Mouse (Mus musculus) megakaryocyte-erythroid progenitor cell, adult 5-6 weeks (primary cell): ENCODE data around the gene Prr12. TPM values are rescaled to one million over a fixed set of nuclear protein-coding genes. Genes with fewer than 3 reads are reported as not detected.

Experiments used
- ATAC-seq: replicated peaks from 2 replicates; pipeline ENCODE4 v1.8.0; 2016; ENCODE audit warnings: mild to moderate bottlenecking, inconsistent platforms; ENCODE audit not compliant: severe bottlenecking, poor library complexity, low FRiP score, low TSS enrichment
- total RNA-seq, 2 experiments: library from RNA; stranded (forward) in 1 of 2; stranded (reverse) in 1 of 2; fragments of 200-1000, 215-1000 nt in 1 of 2; fragments of >200 nt in 1 of 2; fragmentation: Nextera tagmentation in 1 of 2; gene quantifications; 2 replicates each; pipeline ENCODE4 v1.2.3; 2014 to 2017

Prr12 gene
- total RNA-seq, 2 experiments from 2014 or later, result 1.9 to 26.6 TPM

DNA sequence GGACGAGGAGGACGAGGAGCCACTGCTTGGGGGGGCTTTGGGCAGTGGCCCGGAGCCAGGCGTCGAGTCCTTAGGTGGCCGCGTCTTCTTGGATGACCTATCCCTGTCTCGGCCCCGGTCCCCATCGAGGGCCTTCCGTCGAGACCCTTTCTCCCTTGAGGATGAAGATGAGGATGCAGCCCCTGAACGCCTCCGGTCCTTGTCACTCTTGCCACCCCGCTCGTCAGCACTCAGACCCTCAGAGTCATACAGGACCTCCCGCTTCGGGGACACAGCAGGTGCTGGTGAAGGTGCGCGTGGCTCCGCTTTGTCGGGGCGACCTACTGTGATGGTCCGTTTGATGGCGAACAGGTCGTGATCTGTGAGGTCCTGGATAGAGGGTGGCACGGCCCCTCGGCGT is 45.5 kb downstream of the Prr12 start:
- no peak for ATAC-seq

DNA sequence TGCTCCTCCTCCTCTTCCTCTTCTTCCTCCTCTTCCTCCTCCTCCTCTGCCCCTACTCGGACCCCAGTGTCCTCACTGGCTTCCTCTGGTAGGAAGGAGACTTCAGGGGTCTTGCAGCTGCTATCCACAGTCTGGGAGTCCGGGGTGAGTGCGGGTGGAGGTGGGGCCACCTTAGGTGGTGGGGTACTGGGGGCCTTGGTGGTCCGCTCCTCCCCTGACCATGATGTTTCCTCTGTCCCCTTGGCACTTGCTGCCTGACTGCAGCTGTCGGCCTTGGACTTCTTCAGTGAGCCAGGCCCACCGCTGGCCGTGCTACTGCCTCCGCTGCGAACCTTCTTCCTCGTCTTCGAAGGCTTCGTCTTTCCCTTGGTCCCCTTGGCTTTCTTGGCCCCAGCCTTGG is 46.2 kb downstream of the Prr12 start:
- ATAC-seq, result no peak

DNA sequence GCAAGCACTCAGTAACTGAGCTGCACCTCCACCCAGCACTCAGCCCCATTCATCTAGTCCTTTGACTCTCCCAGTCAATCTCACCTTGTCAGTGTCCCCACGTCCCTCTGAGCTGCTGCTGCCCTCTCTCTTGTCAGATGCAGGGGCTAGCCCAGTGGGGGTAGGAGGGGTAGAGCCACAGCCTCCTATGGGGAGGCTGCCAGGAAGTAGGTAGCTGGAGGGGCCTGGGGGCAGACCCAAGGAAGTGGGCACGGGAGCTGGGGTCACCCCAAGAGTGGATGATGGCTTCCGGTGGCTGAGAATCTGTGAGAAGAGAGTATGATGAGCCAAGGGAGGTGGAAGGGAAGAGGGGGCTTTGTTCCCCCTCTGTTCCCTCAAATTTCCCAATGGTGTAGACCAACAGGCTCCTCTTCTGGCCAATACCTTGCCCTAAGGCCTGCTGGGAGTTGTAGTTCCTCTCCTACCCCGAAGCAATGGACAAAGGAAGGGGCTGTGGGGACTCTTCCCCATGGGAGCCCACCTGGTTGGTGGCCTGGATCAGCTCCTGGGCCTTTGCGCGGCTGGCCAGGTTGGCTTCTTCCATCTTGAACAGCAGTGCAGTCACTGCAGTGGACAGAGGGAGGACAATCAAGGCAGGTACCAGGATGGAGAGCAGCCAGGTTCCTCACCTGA is 47.2 kb downstream of the Prr12 start:
- no peak for ATAC-seq

DNA sequence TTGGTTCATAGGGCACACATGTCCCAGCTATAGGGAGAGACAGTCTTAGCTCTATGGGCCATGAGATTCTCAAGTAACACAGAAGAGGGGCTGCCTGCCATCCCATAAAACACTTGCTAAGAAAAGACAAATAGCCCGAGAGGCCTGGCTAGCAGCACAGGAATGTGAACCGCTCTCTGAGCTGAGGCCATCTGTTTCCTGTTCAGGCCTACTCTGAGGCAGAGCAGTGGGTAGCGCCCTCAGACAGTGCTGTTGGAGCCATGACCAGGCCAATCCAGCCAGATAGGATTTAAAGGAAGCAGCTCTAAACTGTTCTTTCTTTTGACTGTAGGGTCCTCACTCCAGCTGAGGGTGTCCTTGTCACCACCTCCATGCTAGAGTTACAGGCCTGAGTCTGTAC is 48.1 kb downstream of the Prr12 start:
- ATAC-seq, result no peak

DNA sequence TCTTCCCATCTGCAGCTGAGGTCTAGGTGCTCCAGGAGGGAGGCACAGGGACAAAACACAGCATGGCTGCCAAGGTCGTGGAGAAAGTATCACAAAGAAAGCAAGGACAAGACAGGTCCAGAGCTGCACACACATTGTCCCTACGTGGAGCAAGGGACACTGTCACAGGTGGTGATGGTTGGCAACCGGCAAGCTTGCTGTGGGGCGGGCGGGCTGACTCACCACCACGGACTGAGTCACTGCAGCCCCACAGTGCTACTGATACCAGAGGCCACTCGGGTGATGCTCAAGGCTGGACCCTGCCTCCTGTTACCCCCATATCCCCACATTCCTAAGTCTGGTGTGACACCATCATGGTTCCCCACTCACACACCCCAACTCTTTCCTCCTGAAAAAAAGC is 50.2 kb downstream of the Prr12 start:
- ATAC-seq, result no peak

DNA sequence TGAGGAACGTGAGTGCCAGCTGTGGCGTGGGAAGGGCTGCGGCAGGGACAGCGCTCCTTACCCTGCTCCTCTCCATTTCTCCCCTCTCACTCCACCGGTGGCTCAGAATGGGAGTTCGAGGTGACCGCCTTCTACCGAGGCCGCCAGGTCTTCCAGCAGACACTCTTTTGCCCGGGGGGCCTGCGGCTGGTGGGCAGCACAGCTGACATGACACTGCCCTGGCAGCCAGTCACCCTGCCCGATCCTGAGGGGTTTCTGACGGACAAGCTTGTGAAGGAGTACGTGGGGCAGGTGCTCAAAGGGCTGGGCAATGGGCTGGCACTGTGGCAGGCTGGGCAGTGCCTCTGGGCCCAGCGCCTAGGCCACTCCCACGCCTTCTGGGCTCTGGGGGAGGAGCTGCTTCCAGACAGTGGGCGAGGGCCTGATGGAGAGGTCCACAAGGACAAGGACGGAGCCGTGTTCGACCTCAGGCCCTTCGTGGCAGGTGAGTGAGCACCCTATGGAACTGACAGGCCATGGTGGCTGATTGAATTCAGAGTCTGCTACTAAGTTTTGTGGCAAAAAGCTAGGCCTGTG is 52.1 kb downstream of the Prr12 start:
- no peak for ATAC-seq

DNA sequence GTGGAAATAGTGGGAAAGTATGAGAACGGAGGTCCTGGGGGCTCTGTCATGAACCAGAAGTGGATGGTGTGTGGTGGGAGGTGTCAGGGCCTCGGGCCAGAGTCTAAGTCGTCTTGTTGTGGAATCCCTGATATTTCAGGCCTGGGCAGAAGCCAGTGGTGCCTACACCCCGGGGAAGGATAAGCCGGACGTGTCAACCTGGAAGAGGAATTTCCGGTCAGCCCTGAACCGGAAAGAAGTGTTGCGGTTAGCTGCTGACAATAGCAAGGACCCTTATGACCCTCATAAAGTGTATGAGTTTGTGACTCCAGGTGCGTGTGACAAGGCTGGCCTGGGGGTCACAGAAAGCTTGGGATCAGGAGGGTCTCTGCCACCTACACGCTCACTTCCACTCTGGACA is 52.9 kb downstream of the Prr12 start:
- ATAC-seq, result no peak

DNA sequence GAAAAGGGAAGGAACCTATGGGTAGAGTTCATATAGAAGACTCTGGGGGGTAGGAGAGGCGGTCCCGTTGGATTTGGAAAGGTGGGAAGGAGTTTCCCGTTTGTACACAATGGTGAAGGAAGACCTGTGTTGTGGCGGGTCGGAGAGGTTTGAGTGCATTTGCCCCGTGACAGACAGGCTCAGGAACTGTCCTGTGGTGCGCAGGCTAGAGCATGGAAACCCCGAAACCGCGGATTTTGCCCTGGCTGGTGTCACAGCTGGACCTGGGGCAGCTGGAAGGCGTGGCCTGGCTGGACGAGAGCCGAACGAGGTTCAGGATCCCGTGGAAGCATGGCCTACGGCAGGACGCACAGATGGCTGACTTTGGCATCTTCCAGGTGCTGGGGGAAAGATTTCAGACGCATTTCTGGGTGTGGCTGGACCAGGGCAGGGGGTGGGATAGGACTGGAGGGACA is 54.2 kb downstream of the Prr12 start, which contains the start of gene Bcl2l12:
Bcl2l12 (minus strand) TSS at position 212 of the 455 bp plus-strand sequence.
- peak; percentile 18; the same call in 1 of the 2 replicates for ATAC-seq

DNA sequence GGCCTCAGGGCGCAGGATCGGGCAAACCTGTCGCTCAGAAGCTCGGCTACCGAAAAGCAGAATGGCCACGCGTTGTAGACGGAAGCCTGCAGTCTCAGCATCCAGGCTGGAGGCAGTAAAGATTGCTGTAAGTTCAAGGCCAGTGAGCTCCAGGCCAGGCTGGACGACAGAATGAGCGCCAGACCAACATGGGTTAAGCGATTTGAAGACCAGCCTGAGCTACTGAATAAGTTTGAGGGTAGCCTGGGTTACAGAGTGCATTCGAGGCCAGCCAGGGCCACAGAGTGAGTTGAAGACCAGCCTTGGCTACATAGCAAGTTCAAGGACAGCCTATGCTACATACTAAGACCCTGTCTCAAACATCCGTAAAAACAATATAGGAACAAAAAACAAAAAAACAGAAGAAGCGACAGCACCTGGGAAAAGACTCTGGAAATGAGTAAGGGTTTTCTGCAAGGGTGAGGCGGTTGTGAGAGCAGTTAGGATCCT is 54.7 kb downstream of the Prr12 start:
- ATAC-seq, result no peak

DNA sequence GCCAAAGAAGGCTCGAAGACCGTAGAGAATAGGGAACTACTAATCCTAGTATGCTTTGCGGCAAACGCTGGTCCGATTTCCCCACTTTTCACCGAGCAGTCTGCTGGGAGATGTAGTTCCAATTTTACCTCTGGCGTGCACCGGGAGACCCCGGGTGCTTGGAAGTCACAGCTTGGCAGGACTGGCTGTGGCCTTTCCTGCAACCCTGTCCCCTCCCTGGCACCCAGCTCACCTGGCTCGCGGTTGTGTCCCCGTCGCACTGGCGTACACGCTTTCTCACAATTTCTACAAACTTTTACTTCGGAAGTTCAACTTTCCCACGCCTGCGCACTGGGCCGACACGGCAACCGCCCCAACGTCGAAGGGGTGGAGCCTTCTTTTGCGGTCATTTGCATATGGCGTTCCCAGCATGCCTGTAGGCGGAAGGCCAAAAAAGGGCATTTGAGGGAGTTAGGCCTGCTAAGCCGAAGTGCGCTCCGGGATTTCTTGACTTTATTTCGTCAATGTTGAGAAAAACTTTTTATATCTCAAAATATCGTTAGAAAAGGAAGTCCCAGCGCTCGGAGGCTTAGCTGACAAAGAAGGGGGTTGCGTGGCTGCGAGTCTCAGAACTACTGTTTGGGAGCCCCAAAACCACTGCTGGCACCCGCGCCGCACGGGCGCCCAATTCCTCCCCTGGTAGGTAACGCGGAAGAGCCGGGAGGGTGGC is 55.3 kb downstream of the Prr12 start, which contains the start of gene Irf3:
Irf3 (plus strand) TSS at position 418 of the 709 bp plus-strand sequence.
- peak; percentile 91 for ATAC-seq

DNA sequence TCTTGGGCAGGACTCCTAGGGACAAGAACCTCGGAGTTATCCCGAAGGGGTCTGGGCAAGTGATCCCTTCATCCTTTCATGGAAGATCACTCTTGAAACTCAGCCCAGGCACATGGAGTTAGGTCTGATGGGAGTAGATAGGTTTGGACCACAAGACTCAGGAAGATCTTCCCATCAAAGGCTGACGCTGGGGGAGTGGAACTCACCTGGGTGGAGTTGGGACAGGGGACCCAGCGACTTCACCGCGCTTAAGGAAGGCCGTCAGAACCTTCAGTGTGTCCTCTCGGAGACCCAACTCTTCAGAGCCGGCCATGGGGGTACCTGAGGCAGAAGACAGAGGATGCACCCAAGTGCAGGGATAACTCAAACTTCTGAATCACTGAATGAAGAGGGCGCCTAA is 56.0 kb downstream of the Prr12 start:
- no peak for ATAC-seq

DNA sequence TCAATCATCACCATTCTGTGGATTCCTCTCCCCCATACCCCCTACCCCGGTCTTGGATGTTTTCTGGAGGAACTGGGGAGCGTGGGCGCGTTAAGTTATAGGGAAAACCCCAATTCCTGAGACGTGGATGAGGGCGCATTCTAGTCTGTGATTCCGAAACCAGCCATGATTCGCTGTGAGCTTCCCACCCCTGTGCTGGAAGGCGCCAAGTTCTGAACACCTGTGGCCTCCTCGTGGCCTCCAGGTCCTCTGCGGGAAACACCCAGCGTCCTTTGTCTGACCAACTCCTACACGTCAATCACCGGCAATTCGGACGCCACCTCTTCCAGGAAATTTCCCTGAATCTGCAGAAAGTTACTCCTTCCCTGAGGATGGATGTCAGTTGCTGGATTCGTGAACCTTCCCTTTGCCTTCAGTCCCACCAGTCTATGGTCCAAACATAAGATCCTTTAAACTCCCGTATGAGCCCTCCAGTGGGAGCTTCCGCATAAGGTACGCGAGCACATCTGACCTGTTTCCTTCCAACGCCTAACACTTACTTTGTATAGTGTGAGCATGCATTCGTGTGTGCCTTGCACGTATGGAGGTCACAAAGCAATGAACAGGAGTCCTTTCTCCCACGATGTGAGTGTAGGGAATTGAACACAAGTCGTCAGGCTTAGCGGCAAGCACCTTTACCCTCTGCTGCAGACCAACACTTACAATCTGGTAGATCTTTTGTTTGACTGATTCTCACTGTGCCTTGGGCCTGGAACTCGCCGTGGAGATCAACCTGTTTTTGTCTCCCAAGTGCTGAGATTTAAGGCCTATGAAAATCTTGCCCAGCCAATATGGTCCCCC is 65.6 kb downstream of the Prr12 start:
- ATAC-seq, result peak; percentile 22

DNA sequence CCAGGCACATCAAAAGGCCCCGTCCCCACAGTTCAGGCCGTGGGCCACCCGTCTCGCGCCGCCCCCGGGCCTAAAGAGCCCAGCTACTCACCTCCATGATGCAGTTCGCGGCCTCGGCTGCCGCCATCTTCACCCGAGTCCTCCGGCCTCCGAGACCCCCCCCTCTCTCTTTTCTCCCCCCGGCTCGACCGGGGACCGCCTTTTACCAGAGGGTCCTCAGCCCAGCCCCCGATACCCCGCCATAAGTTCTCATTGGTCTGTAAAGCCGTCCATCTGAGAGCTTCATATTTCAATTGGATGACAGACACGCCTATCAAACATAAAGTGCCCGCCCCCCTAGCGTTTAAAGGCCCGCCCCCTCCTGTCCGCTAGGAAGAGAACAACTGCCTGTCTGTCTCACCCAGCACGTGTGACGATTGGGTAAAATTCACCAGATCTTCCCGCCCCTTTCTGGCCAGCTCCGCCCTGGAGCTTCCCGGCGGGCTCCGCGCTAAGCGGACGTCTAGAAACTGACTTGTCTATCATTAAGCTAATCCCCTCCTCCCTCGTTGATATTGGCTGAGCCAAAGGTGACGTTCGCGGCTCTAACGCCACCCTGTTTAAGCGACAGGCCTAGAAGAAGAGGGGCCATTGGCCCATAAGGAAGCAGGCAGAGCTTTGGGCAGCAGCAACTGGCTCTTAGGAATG is 66.3 kb downstream of the Prr12 start, which contains the start of gene Prmt1:
Prmt1 (minus strand) TSS at position 377 of the 687 bp plus-strand sequence.
- ATAC-seq, result peak; percentile 89

DNA sequence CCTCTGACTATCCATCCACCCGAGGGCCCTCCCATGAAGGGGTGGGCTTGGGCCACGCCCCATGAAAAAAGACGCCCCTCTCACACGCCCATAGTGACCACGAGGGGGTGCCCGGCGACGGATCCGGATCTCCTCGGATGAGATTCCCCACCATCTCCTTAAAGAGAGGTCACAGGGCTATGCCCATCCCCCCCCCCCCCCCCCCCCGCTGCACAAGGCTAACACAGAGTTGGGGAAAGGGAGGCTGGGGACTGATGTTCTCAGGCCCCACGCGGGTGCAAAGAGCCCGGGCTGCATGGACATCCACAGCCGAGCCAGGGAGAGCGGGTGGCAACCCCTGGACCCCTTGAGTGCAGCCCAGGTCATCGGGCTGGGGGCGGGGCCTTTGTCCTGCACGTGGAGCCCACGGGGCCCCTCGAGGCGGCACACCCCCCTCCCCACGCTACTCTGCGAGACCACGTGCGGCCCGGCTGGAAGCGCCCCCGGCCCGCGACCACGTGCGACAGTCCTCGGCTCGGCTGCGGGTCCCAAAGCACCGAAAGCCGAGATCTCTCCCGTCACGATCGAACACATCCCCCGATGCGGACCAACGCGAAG is 67.0 kb downstream of the Prr12 start:
- ATAC-seq, result no peak

DNA sequence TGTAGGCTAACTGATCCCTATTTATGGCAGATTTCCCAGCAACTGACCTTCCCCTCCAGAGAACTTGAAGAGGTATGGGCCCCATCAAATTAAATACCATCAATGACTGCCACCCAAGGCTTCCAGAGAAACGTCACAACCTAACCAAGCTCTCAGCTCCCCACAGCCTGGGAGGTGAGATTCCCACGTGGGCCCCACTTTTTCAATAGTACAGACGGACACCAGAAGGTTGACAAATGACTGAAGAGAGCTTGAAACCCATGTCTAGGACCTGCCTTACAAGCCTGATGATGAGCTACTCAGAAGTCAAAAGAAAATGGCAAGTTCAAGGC is 67.9 kb downstream of the Prr12 start:
- no peak for ATAC-seq

DNA sequence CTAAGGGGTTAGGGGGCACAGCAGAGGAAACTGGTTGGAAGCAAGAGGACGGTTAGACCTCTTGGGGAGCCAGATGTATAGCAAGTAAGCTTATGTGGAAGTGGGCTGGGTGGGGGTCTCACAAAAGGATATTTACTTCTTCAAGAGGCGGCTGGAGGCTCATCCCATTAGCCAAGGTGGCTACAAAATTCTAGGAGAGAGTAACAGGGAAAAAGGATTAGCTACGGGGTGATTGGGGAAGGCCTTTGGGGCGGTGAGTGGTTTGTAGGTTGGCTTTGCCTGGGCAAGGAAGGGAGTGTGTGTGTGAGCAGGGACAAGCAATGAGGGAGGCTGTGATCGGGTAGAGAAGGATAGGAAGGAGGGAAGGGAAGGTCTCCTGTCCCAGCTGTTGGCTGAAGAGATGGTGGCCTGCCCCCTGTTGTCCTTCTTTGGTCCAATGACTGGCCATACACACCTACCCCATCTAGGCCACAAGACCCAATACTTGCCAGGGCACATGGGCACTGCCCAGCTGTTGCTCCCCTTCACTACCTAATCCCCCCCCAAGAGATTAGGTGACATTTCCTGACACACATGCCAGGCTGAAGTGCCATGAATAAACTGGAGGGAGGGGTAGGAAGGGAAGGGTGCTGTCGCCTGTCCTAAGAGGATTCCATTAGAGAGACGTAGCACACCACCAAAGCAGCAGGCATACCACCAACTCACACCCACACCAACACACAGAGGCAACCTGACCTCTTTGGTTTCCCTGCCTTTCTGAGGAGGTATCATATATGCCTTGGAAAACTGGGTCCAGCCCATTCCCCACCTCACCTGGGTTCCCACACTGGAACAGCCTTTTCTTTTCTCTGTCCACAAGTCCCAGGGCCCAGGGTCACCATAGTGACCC is 68.5 kb downstream of the Prr12 start:
- no peak for ATAC-seq

DNA sequence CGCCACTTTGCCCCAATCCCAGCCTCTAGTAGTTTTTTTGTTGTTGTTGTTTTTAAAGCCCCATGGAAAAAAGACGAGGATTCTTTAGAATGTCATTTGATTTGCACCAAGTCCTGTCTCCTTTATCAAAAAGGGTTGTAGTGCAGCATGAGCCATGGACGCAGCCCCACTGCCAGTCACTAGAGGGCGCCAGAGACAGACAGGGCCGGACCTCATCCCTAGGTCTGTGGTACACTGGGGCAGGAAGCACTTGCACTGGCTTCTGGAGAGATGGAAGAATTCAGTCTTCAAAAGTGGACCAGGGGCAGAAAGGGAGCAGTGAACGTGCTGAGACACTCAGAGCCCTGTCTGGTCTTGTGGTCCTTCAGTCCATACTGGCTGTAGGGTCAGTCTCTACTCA is 69.6 kb downstream of the Prr12 start:
- ATAC-seq, result 0 out of 2 replicates have a peak, but pooled peaks have one; percentile 28

DNA sequence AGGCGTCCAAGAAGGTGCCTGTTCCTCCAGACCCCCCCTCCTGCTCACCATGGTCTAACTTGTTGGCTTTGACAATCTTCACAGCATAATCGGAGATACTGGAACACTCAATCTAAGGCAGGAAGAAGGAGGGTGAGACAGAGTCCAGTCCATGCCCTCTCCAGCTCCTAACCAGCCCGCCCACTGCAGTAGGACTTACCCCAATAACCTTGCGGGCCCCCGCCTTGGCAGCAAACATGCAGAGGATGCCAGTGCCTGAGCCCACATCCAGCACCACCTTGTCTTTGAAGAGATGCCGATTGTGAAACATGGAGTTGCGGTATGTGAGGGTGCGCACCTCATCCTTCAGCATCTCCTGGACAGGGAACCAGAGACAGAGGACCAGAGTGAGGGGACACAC is 71.1 kb downstream of the Prr12 start:
- ATAC-seq, result no peak
